Mouse (Mus musculus) heart, adult 2 months (tissue): ENCODE data around the gene R3hdm2.

ENCODE experiments used
- CTCF ChIP-seq: fragments of 200-600 bp; IDR thresholded peaks from 2 replicates; pipeline ENCODE4 v1.8.1; 2022; ENCODE audit warnings: antibody characterized with exemption, mild to moderate bottlenecking, moderate library complexity
- EP300 ChIP-seq: fragments of 200-500 bp; IDR thresholded peaks from 2 replicates; pipeline ENCODE4 v1.6.1; 2011; ENCODE audit warnings: low read depth, low read length, control low read depth; ENCODE audit not compliant: insufficient read depth
- POLR2A ChIP-seq: fragments of 200-500 bp; IDR thresholded peaks from 2 replicates; pipeline ENCODE4 v1.6.1; 2011; ENCODE audit warnings: mild to moderate bottlenecking, low read depth, low read length, control low read depth; ENCODE audit not compliant: insufficient read depth

DNA sequence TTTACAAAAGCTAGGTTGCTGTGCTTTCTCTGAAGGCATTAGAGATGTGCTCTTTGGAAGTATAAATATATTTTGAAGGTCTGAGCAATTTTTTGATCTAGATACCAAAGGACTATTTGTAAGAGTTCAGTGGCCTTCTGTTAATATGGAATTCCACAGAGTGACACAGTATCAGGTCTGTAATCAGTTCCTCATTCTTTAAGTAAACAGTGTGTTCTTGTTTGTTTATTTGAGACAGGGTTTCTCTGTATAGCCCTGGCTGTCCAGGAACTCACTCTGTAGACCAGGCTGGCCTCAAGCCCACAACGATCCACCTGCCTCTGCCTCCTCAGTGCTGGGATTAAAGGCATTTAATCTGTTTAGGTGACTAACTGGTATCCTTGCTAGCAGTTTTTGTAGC is 33.5 kb downstream of the R3hdm2 start:
- TF ChIP-seq POLR2A = no peak
- no peak for TF ChIP-seq CTCF
- no peak for TF ChIP-seq EP300
